Mouse (Mus musculus): ENCODE results near the gene Gpbar1. TPM values are rescaled to one million over a fixed set of nuclear protein-coding genes. Genes with fewer than 3 reads are reported as not detected.

Gene Gpbar1
- not detected in 2 replicates for total RNA-seq (2014; fragmentation: Nextera tagmentation)
- total RNA-seq (2017), result 0.11 TPM in 1 of 2 replicates, not detected in the other
- polyA plus RNA-seq (2012), result not detected in 2 replicates

- H3K4me3 ChIP-seq (ENCODE audit: low read depth, low read length), result peak within 1 kb of the TSS; percentile 16
- H3K4me1 ChIP-seq (ENCODE audit: insufficient read depth, low read depth, low read length), result peaks cover 58% of the 10 kb centered on the region
- peaks cover 50% of the 10 kb centered on the region for H3K36me3 ChIP-seq (replicated peaks)
- ATAC-seq (ENCODE audit: extremely low read depth, insufficient number of reproducible peaks, low FRiP score, poor library complexity, severe bottlenecking), result no peak
- TF ChIP-seq GATA1 (IDR thresholded peaks at IDR 0.05; ENCODE audit: borderline replicate concordance, low read length), result no peak
- no peak for DNase-seq (ENCODE audit: low spot score)
- H3K9me3 ChIP-seq (replicated peaks), result no peaks in the 10 kb centered on the region
- H3K27me3 ChIP-seq (ENCODE audit: insufficient read depth, low read length), result peaks cover 48% of the 10 kb centered on the region
Measured at GRCm38 (mm10) chr1:74278538-74278937, at the start of gene Gpbar1. Gpbar1 (plus strand) TSS chr1:74278550.

- H3K4me1 ChIP-seq (ENCODE audit: insufficient read depth, low read depth, low read length), result peaks cover 6% of the 10 kb centered on the region
- H3K36me3 ChIP-seq (replicated peaks), result no peaks in the 10 kb centered on the region
- TF ChIP-seq TAL1 (conservative IDR thresholded peaks at IDR 0.05; ENCODE audit: low read depth, low read length) (no peak), POLR2AphosphoS5 (IDR thresholded peaks at IDR 0.05; ENCODE audit: insufficient replicate concordance, low read depth, low read length) (no peak), GATA1 (IDR thresholded peaks at IDR 0.05; ENCODE audit: borderline replicate concordance, low read length) (no peak), CTCF (IDR thresholded peaks at IDR 0.05; ENCODE audit: low read depth, low read length) (no peak), GATA2 (IDR thresholded peaks at IDR 0.05; ENCODE audit: borderline replicate concordance, low read depth, low read length) (no peak)
- ATAC-seq (ENCODE audit: extremely low read depth, insufficient number of reproducible peaks, low FRiP score, poor library complexity, severe bottlenecking), result no peak
- DNase-seq (ENCODE audit: low spot score), result no peak
- H3K4me3 ChIP-seq (ENCODE audit: low read depth, low read length), result no peak overlapping the region
- H3K27me3 ChIP-seq (ENCODE audit: insufficient read depth, low read length), result peaks cover 10% of the 10 kb centered on the region
- H3K9me3 ChIP-seq (replicated peaks), result no peaks in the 10 kb centered on the region
Measured at GRCm38 (mm10) chr1:74229942-74230341, 48.4 kb upstream of the Gpbar1 start.

GRCm38 (mm10) chr1:74230992-74231391 lies 47.4 kb upstream of the Gpbar1 start:
- peaks cover 9% of the 10 kb centered on the region for H3K4me1 ChIP-seq (ENCODE audit: insufficient read depth, low read depth, low read length)
- ATAC-seq (ENCODE audit: extremely low read depth, insufficient number of reproducible peaks, low FRiP score, poor library complexity, severe bottlenecking), result no peak

GRCm38 (mm10) chr1:74235938-74236589 lies 42.3 kb upstream of the Gpbar1 start, which contains the start of gene Arpc2:
Arpc2 (plus strand) TSS chr1:74236084.
- DNase-seq (ENCODE audit: low spot score) (peak; percentile 99), ATAC-seq (ENCODE audit: extremely low read depth, insufficient number of reproducible peaks, low FRiP score, poor library complexity, severe bottlenecking) (peak; percentile 55)
- TF ChIP-seq TAL1 (conservative IDR thresholded peaks at IDR 0.05; ENCODE audit: low read depth, low read length) (no peak), GATA1 (IDR thresholded peaks at IDR 0.05; ENCODE audit: borderline replicate concordance, low read length) (no peak), POLR2AphosphoS5 (IDR thresholded peaks at IDR 0.05; ENCODE audit: insufficient replicate concordance, low read depth, low read length) (no peak), GATA2 (IDR thresholded peaks at IDR 0.05; ENCODE audit: borderline replicate concordance, low read depth, low read length) (no peak), CTCF (IDR thresholded peaks at IDR 0.05; ENCODE audit: low read depth, low read length) (no peak)
- Histone ChIP-seq H3K36me3 (replicated peaks) (peaks cover 21% of the 10 kb centered on the region), H3K4me3 (ENCODE audit: low read depth, low read length) (peak within 1 kb of the TSS; percentile 82), H3K9me3 (replicated peaks) (no peaks in the 10 kb centered on the region), H3K27me3 (ENCODE audit: insufficient read depth, low read length) (no peaks in the 10 kb centered on the region; the same call in 1 of the 2 replicates), H3K4me1 (ENCODE audit: insufficient read depth, low read depth, low read length) (peaks cover 39% of the 10 kb centered on the region)

More at GRCm38 (mm10) chr1:74230992-74231391, 47.4 kb upstream of the Gpbar1 start:
- no peak for DNase-seq (ENCODE audit: low spot score)
- TF ChIP-seq POLR2AphosphoS5 (IDR thresholded peaks at IDR 0.05; ENCODE audit: insufficient replicate concordance, low read depth, low read length), result no peak
- TF ChIP-seq GATA1 (IDR thresholded peaks at IDR 0.05; ENCODE audit: borderline replicate concordance, low read length), result no peak
- no peak for TF ChIP-seq GATA2 (IDR thresholded peaks at IDR 0.05; ENCODE audit: borderline replicate concordance, low read depth, low read length)
- TF ChIP-seq TAL1 (conservative IDR thresholded peaks at IDR 0.05; ENCODE audit: low read depth, low read length), result no peak
- TF ChIP-seq CTCF (IDR thresholded peaks at IDR 0.05; ENCODE audit: low read depth, low read length), result no peak
- no peaks in the 10 kb centered on the region for H3K9me3 ChIP-seq (replicated peaks)
- H3K4me3 ChIP-seq (ENCODE audit: low read depth, low read length), result no peak overlapping the region
- H3K36me3 ChIP-seq (replicated peaks), result no peaks in the 10 kb centered on the region
- H3K27me3 ChIP-seq (ENCODE audit: insufficient read depth, low read length), result peaks cover 10% of the 10 kb centered on the region

- DNase-seq (ENCODE audit: low spot score), result peak; percentile 74
- Histone ChIP-seq H3K36me3 (replicated peaks) (peaks cover 24% of the 10 kb centered on the region), H3K27me3 (ENCODE audit: insufficient read depth, low read length) (no peaks in the 10 kb centered on the region; the same call in 1 of the 2 replicates), H3K9me3 (replicated peaks) (no peaks in the 10 kb centered on the region), H3K4me3 (ENCODE audit: low read depth, low read length) (peak overlapping the region; percentile 82), H3K4me1 (ENCODE audit: insufficient read depth, low read depth, low read length) (peaks cover 44% of the 10 kb centered on the region)
- TF ChIP-seq CTCF (IDR thresholded peaks at IDR 0.05; ENCODE audit: low read depth, low read length) (no peak), POLR2AphosphoS5 (IDR thresholded peaks at IDR 0.05; ENCODE audit: insufficient replicate concordance, low read depth, low read length) (0 out of 2 replicates have a peak, but pooled peaks have one; percentile 22), GATA2 (IDR thresholded peaks at IDR 0.05; ENCODE audit: borderline replicate concordance, low read depth, low read length) (no peak), GATA1 (IDR thresholded peaks at IDR 0.05; ENCODE audit: borderline replicate concordance, low read length) (no peak)
- ATAC-seq (ENCODE audit: extremely low read depth, insufficient number of reproducible peaks, low FRiP score, poor library complexity, severe bottlenecking), result peak; percentile 30; the same call in 1 of the 2 replicates
Measured at GRCm38 (mm10) chr1:74236590-74237317, 41.6 kb upstream of the Gpbar1 start.

- TF ChIP-seq POLR2AphosphoS5 (IDR thresholded peaks at IDR 0.05; ENCODE audit: insufficient replicate concordance, low read depth, low read length), result no peak
- TF ChIP-seq CTCF (IDR thresholded peaks at IDR 0.05; ENCODE audit: low read depth, low read length), result no peak
- no peak for TF ChIP-seq GATA1 (IDR thresholded peaks at IDR 0.05; ENCODE audit: borderline replicate concordance, low read length)
- TF ChIP-seq TAL1 (conservative IDR thresholded peaks at IDR 0.05; ENCODE audit: low read depth, low read length), result no peak
- TF ChIP-seq GATA2 (IDR thresholded peaks at IDR 0.05; ENCODE audit: borderline replicate concordance, low read depth, low read length), result no peak
- Histone ChIP-seq H3K27me3 (ENCODE audit: insufficient read depth, low read length) (no peaks in the 10 kb centered on the region), H3K9me3 (replicated peaks) (no peaks in the 10 kb centered on the region), H3K4me1 (ENCODE audit: insufficient read depth, low read depth, low read length) (peaks cover 52% of the 10 kb centered on the region), H3K4me3 (ENCODE audit: low read depth, low read length) (peak overlapping the region; percentile 82), H3K36me3 (replicated peaks) (peaks cover 31% of the 10 kb centered on the region)
- DNase-seq (ENCODE audit: low spot score), result no peak
- no peak for ATAC-seq (ENCODE audit: extremely low read depth, insufficient number of reproducible peaks, low FRiP score, poor library complexity, severe bottlenecking)
Measured at GRCm38 (mm10) chr1:74237671-74238070, 40.7 kb upstream of the Gpbar1 start.
